Mouse (Mus musculus) cerebellum, postnatal 14 days (tissue): ENCODE measurements around the gene Ttc39b.

Experiments
- DNase-seq, 2 experiments: peaks; one replicate each; pipeline ENCODE4 v3.0.0; 2021; ENCODE audit warnings: mixed read lengths in 2 of 2

Ttc39b gene

DNA sequence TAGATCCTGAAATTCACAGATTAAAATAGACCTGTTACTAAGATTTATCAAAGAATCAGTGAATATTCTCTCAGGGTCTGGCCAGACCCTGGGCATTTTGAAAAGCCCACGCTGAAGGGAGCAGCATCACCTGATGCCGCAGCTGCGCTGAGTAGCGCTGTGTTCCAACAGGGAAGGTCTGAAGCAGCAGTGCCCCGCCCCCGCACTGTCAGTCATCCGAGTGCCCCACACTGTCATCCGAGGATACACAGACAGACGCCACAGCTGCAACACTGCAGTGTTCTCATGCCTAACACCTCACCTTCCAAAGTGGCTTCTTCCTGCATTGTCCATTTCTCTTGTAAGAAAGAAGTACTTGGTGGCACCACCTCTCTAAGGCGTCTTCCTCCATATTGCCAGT, 96.0 kb downstream of the Ttc39b start:
- no peak for DNase-seq

DNA sequence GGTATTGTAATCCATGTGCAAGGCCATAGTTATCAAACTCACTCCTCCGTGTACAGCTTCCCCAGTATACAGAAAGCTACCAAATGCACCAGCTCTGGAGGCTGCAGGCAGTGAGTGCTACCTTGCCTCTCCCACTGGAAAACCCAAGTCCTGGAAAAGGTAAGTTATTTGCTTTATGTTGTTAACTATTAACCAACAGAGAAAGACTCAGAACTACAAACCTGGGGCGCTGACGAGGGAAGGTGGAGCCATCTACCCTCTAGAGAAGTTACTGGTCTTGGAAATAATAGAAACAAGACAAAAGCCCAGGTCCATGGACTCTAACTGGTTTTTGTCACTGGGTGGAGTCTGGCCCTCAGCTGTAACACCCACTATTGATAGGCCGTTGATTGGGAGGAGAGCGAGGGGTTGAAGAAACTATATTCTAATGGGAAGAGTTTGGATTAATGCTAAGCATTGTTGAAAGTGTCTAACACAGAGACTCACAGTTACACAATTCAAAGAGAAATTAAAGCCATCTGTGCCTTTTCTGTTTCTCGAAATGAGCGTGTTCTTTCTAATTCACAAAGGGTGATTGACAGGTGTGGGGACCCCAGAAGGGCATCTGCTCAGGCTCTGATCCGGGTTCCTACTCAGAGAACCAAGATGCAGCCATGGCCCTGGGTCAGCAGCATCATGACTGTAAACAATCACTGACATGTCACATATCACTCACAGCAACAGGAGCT, 98.3 kb downstream of the Ttc39b start:
- DNase-seq, result no peak

DNA sequence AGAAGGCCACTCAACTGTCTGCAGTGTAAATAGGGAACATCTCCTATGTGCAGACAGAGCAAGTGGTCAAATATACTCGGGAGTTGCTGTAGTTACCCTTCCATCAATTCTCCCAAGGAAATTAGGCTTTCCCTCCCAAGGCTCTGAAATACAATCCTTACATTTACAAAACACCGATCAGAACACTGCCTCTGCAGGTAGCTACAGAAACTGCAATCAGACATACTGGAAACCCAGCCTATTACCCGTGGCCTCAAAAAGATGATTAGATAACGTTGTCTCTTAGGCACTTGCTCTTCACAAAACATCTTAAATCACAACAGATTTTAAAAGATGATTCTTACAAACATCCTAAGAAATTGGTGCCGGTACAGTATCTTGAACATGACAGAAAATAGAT, 99.8 kb downstream of the Ttc39b start:
- peak; percentile 45 to 51 for DNase-seq

DNA sequence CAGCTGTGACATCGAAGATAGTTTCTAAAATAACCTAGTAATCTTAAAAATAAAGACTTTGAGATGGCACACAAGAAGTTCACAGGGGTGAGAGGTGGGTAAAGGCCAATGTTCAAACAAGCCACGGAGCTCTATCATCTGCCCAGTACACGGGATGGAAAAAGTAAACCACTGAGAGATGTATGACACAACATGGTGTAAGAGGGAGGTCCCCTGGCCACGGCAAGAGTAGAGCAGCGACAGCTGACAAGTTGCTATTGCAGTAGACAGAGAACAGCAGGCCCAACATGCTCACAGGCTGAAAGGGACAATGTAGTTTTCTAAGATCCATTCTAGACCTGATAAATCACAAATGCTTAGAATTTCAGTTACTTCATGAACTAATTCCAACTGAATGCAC, 100.9 kb downstream of the Ttc39b start:
- no peak for DNase-seq

DNA sequence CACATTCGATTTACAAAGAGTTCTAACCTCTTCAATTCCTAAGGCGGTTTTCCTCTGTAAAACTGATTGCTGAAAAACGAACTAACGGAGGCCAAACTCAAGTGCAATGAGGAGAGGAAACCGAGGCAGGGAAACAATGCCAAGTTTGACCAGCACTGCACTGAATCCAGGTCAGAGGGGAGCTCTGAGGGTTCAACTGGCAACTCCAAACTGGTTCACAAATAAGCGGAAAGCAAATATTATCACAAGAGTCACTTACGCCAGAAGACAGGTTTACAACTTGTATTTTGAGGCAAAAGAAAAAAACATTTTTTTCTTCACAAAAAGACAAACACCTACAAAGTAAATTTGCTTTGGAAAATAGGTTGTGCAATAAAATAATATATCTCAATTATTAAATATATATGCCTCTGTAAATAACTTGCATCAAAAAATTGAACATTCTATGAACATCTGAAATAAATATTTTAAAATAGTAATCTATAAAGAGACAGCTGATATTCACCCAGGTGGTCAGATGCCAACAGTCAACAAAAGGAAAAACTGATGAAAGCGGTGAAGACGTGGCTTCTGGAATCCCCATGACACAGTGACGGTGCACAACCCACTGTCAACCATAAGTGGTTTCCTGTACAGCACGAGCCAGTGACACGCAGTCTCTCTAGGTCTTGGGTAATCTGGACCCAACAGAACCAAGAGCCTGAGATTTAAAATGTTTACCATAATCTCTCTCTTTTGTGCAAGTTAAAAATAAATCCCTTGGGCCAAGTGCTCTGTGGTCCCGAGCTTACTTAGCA, 103.1 kb downstream of the Ttc39b start:
- DNase-seq, result no peak

DNA sequence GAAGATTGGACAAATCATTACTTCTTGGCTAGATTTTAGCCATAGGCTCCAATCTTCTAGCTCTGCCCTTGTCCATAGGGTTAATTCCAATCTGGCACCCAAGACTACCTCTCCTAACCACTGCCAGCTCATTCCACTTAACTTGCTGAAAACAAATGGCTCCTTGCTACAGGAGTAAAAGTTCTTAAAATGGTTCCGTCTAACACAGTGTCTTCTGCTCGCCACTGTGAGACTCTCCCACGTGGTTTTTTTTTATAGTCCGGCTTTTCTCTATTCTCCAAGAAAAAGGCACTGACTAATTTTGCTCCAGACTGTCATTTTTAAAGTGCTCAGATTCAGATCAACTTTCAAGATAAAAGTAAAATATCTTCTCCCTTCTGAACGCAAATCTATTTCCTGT, 104.8 kb downstream of the Ttc39b start:
- no peak for DNase-seq

DNA sequence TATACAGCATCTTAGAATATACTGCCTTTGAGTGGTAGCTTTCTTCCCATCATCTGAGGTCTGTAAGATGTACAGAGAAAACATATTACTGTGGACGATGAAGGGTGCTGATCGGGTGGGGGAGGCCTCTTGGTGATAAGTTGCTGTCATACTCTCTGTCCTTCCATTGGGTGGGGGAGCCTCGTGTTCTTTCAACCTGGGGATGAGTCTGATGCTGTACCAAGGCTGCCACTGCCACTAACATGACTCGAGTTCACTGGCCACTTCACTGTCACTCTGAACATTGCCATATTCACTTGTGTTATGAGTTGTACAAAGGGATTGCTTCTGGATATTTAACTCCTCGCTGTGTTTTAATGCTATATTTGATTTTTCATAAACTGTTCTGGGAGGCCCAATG, 106.9 kb downstream of the Ttc39b start:
- no peak for DNase-seq

DNA sequence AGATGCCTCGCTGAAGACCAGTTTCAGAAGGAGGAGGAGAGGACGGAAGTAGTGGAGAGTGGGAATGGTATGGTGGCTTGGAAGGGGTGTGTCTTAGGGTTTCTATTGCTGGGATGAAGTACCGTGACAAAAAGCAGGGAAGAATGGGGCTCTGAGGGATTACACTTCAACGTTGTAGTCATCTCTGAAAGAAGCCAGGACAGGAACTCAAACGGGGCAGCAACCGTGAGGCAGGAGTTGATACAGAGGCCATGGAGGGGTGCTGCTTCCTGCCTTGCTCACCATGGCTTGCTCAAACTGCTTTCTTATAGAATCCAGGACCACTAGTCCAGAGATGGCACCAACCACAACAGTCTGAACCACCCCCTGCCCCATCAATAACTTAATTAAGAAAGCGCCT, 107.7 kb downstream of the Ttc39b start:
- DNase-seq, result no peak

DNA sequence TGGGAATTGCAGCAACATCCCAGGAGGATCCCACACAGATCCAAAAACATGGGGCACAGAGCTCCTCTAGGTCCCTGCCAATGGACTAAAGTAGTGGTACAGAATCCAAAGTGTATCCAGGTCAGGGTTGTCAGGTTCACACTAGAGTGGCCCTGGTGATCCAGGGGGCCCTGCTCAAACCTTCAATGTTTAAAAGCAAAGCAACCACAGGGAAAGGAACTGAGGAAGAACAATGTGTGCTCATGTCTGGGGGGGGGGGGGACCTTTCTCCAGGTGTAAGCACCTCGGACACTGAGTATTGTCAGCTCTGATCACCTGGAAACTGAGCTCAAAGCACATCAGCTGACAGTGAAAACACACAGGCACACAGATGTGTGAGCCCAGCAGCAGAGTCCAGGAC, 108.3 kb downstream of the Ttc39b start:
- DNase-seq, result no peak

DNA sequence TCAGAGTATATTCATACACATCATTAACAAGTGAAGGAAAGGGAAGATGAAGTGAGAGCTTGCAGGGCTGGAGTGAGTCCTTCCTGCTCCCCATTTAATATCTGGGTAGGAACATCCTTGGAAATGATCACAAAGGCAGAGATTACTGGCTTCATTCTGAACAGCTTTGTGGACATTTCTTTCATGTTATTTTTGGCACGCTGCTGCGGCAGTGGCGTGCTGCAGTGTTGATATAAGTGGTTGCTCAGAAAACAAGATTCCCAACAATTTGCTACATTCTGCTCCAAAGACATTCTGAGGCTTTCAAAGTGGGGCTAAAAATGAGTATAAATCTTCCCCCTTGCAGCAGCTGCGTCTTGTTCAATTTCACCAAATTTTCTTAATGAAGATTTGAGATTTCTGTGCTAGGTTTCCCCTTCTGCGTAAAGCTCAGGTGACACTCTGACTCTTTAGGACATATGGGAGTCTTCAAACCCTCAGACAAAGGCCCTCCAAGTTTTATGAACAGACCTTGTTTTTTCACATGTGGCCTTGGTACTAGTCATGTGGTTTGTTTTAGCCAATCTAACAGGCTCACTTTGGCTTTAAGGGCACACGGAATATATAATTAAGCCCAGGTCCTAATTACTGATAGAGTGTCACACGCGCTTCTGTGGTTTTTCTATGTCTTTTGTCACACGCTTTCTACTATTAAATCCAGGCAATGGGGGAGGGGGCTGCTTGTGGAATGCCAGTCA, 109.1 kb downstream of the Ttc39b start:
- DNase-seq, result no peak

DNA sequence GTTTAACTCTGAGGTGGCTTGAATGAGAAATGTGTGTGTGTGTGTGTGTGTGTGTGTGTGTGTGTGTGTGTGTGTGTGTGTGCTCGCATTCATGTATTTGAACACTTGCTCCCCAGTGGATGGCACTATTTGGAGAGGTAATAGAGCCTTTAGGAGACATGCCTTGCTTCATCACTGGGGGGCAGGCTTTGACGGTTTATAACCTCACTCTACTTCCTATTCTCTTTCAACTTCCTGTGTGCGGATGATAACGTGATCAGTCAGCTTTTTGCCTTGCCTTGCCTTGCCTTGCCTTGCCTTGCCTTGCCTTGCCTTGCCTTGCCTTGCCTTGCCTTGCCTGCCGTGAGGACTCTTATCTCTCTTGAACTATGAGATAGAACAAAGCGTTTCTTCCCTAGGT, 110.3 kb downstream of the Ttc39b start:
- DNase-seq, result no peak

DNA sequence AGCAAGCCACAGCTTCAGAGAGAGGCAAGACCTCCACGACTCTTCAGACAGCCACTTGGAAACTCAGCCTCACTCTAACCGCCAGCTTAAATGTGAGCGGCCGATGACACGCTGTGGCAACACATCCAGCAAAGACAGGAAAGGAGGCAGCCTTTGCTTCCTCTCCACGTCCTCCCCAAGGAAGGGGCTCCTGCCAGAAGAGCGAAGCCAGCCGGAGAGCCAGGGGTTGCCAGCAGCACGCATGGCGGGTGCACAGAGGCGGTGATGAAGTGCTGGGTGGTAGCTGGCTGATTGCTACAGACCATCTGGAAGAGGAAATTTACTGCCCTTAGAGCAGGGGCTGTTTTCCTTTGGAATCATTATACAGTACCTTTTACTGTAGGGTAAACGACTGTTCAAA, 112.3 kb downstream of the Ttc39b start:
- DNase-seq, result peak; percentile 34 to 38

DNA sequence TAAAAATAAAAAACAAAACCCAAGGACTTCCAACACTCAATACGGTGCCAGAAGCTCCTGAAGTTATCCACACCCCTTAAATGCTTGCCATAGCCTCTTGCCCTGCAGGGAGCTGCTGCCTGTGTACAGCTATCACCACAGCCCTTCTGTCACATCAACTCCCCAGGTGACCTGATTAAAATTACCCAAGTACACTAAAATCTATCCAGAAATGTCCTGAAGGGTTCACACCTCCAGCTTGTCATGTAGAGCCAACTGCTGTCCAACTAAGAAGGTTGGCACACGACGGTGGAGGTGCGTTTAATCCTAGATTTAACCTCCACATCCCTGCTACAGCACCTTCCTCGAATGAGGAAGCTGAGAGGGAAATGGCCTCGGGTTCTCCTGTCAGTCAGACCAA, 113.6 kb downstream of the Ttc39b start:
- peak in 1 of 2 experiments; percentile 7 for DNase-seq

DNA sequence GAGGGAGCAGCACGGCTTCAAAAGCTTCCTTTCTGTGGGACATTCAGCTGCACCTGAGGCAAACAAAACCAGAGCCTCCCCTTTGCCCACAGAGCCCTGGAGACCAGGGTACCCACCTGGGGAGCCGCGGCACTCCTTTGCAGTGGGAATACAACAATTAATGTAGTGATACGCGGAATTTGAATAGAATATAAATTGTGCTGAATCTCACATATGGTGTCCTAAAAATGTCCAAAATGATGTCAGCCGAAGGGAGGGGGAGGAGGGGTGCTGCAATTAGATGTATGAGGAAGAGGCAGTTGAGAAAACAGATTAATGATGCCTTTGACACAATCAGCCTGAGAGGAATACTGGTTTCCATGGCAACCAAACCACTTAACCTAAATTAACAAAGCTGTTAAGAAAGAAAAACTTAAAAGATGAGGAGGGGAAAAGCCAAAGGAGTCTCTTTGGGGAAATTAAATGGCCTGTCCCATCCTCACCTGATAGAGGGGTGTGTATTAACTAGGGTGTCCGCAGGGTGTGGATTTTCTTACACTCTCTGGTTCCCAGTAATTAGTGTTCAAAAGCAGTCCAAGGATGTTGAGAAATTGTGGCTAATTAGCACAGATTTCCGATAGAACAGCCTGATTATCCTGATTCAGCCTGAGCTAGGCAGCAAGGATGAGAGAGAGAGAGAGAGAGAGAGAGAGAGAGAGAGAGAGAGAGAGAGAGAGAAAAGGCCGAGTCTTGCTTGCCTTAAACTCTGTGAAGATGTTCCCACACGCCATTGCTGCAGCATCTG, 117.1 kb downstream of the Ttc39b start:
- DNase-seq, result no peak

DNA sequence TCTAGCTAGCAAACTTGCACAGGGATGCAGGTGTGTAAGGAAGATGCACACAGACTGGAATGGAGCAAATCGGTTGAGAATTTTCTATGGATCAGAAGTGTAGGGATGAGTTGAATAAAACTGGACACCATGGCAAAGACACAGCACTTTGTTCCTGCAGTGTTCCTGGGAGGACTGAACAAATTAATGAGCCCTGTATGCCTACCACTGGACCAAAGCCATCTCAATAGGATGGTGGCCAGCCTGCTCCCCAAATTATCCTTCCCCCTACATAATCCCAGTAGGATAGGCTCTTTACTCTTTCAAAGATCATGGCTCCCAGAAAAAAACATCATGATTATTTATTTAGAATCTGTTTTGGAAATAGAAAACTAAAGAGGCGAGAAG, 117.6 kb downstream of the Ttc39b start:
- no peak for DNase-seq

DNA sequence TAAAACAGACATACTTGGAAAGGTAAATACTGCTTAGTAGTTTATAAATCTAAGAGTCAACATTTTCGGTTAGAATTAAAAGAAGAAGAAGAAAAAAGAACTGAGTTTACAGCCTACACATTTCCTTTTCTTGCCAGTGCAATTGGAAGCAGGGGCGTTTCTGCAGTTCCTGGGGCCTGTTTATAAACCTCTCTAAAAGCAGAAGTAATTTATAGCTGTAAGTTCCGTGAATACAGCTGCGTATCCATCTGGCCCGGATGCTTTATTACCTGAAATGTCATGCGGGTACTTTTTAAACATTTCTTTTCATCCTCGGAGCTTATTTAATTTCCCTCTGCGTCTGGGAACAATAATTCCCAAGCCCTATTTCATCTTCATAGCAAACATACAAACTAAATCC, 124.7 kb downstream of the Ttc39b start:
- DNase-seq, result no peak

DNA sequence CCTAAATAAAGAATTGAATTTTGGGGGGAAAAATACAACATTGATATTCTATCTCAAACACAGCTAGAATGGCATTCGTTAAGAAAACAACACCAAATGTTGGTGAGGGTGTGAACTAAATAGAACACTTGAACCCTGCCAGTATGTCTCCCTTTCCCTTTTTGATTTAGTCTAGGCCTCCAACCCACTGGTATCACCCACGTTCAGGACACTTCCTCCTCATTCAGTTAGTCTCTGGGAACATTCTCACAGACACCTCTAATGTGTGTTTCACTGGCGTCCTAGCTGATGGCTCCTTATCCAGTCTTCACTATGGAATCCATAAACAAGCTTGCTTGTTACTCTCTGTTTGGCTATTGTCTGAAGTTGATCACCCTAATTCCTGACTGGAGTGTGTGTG, 125.9 kb downstream of the Ttc39b start:
- DNase-seq, result no peak

DNA sequence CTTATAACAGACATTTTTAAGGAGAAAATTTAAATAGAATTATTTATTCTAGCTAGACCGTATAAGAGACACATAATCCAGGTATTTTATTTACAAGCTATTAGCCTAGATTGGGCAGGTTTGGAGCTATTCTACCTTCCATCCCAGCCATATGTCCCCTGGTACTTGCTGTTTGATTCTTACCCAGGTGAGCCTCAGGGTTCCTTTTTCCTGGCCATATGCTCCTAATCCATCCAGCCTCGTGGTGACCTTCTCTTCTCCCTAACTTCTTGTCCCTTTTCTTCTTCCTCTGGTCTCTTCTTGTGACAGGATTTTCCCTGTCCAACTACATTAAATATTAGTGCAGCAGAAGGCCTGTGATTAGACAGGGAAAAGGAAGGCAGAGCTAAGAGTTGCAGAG, 134.3 kb downstream of the Ttc39b start:
- peak in 1 of 2 experiments; percentile 17 for DNase-seq

DNA sequence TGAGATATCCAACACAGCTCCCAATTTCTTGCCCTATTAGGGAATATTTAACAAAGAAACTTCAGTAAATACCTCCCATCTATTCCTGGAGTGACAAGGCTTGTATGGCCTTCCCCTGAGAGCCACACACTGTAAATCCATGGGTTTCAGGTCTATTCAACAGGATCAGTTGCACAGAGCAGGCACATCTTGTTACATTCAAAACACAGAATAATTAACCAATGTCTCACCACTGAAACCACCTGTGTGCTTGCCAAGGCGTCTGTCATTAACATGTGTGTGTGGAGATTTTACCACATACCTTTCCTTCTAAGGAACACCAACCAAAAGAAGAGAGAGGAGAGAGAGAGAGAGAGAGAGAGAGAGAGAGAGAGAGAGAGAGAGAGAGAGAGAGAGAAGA, 136.7 kb downstream of the Ttc39b start:
- DNase-seq, result no peak

DNA sequence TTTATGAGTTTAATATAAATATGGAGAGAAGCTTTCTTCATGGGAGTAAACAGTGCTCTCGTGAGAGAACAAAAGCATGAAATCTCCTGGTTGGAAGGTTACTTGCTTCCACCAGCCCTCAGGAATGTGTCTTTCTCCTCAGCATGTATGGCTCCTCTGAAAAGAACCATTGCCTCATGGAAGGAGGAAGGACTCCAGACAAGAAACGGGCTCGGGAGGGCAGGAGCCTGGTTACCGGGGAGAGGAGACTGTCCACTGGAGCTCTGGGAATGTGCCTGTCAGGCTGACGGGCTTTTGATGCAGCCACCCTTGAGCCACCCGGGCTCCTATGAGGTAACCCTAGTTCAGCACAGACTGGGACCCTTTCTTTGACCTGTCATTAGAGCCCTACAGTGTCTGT, 137.6 kb downstream of the Ttc39b start:
- DNase-seq, result no peak

DNA sequence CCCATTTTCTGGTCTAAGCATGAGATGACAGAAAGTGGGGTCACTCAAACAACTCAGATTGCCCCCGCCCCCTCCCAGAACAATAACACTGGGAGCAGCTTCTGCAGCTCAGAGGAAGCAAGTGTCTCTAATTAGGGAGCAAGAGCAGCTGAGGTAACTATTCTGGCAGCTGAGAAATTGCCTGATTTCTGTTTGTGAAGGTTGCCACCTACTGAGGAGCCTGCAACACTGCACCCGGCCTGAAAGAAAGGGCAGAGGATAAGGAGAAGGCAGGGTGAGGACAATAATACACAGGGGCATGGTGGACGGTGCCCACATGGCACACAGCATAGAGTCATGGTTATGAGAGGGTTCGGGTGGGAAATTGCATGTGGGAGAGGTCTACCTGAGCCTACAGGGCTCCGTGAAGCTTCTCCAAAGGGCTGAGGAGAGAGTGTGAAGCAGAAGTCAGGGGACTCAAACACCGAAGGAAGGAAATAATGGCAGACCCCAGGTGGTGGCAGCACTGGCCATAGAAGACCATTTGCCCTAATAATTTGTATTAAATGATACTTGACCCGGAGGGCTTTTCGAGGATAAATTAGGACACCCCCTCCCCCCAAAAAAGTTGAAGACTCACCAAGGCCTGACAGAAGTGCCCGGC, 140.6 kb downstream of the Ttc39b start:
- peak; percentile 84 to 86 for DNase-seq
